Mouse (Mus musculus) brain, adult 2 months (tissue): ENCODE data around the gene Daglb.
"Not testable (repeated sequence)": the region's sequence is repeated elsewhere in the genome, so short reads cannot be mapped to it uniquely, and the experiment has no call there.

Experiments used
- DNase-seq: peaks from one replicate; pipeline ENCODE4 v3.0.0; 2011; ENCODE audit warnings: low read depth, low spot score

Gene Daglb

DNA sequence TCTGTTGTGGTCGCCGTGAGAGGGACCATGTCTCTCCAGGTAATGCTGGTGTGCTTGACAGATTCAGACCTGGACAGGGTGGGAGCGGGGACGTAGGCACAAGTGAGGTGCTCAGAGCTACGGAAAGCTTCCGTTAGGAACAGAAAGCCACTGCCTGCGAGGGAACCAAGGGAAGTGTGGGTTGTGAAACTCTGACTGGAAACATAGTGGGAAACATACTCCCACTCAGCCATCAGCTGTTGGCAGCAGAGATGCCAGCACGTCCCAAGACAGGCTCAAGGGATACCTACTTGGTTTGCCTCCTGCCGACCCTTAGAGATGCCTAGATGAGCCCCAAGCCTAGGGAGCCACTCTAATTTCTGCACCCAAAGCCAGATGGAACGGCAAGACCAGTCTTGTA is 22.8 kb downstream of the Daglb start:
- peak; percentile 48 for DNase-seq

DNA sequence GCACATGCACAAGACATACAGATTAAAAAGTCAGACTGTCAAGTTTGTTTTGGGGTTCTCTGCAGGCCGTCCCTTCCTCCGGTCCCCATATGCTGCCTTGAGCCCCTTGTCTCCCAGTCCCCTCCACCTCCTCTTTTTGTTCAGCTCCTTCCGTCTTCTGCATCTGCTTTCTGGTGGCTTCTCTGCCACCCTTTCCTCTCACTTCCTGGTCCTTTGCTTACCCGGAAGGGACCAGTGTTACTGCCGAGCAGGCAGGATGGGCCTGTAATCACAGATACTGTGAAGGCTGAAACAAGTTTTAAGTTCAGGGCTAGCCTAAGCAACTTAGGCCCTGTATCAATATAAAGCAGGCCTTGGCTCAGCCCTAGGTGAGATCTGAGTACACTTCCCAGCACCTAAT is 23.6 kb downstream of the Daglb start:
- DNase-seq = no peak

DNA sequence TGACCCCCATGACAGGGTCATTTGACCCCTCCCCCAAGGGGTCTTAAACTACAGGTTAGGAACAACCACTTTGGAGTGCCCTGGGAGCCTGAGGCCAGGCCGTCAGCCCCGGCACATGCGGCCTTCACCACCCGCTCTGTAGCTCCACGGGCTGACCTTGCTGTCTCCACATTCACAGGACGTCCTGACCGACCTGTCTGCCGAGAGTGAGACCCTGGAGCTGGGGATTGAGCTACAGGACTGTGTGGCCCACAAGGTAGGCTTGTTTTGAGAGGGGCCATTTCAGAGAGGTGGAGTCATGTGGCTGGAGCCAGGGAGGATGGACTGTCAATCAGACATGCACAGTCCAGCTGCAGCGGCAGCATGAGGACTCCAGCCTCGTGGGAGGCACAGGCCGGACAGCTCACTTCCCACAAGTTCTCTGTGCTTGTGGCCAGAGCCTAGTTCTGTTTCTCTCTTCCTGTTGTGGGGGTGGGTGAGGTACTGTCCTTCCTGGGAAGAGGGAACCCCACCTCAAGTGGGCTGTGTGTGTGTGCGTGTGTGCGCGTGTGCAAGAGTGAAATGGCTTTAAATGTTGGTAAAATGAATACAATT is 25.5 kb downstream of the Daglb start:
- DNase-seq = no peak

DNA sequence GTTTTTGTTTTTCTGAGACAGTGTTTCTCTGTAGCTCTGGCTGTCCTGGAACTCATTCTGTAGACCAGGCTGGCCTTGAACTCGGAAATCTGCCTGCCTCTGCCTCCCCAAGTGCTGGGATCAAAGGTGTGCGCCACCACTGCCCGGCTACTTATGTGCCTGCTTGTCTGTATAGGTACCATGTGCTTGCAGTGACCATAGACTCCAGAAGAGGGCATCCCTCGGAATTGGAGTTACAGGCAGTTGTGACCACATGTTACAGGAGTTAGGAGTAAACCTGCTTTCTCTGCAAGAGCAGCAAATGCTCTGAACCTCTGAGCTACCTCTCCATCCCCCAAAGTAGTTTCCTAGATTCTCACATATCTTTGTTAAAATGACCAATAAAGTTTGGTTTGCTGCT is 27.4 kb downstream of the Daglb start:
- no peak for DNase-seq

DNA sequence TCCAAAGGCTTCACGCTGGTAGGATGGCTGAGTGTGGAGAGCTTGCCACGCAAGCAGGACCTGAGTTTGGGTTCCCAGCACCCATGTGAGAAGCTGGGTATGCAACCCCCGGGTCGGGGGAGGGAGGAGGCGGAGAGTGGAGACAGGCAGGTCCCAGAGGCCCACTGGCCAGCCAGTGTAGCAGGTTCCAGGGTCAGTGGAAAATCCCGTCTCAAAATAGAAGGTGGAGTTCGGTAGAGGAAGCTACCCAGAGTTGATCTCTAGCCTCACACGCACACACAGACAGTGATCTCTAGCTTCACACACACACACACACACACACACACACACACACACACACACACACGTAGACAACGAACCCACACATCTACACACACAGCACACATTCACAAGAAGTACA is 28.8 kb downstream of the Daglb start:
- no peak for DNase-seq

DNA sequence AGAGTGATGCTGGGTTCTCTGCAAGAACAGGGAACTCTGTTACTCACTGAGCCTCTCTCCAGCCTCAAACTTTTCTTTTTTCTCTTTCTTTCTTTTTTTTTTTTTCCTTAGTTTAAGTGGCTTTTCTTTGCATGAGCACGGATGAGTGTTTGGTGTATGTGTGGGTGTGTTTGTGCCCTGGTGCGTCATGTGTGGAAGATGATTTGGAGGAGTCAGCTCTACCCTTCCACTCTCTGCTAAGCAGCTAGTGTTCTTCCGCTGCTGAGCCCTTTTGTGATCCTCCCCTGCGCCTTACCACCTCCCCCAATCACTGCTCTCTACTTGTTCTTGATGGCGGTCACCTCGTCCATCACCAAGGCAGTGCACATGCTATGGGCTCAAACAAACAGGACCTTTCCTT is 31.3 kb downstream of the Daglb start:
- DNase-seq = peak; percentile 67

DNA sequence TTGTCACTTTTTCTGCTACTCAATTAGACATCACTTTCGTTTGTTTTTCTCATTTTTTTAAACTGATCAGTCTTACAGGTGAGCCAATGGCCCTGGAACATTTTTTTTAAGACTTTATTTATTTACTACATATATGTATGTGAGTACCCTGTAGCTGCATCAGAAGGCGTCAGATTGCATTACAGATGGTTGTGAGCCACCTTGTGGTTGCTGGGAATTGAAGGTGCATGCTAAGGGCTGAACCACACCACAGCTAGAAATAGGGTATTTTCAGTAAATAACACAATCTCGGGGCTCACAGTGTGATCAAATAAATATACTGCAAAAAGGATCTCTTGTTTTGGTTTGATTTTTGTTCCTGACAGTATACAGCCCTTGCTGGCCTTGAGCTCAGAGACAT is 33.1 kb downstream of the Daglb start:
- DNase-seq = no peak

DNA sequence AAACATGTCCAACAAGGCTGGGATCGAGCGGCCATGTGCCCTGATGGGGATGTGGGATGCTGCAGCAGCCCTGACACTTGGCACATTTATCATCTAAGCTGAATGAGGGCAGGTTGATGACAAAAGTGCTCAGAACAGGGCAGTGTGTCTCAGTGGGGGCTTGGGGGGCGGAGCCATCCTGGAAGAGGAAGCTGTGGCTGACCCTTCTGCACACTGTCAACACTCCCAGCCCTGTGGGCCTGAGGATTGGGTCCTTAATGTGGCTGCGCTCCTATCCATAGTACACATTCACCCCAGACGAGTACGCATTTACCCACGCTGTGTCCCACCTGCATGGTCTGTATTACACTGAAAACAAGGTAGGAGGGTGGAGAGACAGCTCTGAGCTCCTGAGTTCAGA is 34.8 kb downstream of the Daglb start:
- DNase-seq = no peak

DNA sequence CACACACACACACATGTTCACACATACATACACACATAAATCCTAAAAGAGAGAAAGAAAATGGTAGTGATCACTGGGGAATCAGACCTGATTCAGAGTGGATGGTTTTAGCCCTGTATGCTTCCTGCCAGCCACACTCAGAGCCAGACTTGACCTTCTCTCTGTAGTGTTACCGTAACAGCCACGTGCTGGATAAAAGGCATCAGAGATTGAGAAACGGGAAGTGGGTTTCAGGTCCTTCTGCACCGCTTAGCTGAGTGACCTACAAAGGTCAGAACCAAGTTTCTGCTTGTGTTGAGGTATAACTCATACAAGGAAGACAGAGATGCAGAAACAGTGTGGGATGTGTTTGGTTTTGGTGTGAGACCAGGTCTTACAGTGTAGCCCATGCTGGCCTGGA is 35.3 kb downstream of the Daglb start:
- no peak for DNase-seq

DNA sequence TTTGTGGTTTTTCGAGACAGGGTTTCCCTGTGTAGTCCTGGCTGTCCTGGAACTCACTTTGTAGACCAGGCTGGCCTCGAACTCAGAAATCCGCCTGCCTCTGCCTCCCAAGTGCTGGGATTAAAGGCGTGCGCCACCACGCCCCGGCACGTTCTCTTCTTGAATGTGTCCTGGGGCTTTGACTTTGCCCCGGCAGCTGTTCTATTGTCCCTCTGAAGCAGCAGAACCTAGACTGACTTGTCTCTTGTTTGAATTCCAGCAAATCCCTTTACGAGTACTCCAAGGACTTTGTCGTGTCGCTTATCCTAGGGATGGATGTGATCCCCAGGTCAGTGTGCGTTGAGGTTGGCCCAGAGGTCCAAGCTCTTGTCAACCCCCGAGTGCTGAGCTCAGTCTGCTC is 36.3 kb downstream of the Daglb start:
- DNase-seq = not testable (repeated sequence)

DNA sequence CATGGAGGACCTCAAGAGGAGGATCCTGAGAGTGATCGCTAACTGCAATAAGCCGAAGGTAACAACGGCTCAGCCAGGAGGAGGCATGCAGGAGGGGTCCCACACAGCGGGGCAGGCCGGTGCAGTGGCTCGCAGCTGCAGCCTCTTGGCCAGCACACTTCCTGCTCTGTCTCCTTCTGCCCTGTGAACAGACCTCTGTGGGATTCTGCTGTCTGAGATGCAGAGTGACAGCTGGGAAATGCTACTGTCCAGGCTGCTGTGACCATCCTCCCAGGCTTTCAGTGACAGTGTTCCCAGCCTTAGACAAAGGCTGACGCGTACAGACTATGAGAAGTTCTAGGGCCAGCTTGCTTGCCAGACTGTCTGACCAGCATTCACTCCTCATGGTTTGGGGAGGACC is 36.8 kb downstream of the Daglb start:
- DNase-seq = no peak

DNA sequence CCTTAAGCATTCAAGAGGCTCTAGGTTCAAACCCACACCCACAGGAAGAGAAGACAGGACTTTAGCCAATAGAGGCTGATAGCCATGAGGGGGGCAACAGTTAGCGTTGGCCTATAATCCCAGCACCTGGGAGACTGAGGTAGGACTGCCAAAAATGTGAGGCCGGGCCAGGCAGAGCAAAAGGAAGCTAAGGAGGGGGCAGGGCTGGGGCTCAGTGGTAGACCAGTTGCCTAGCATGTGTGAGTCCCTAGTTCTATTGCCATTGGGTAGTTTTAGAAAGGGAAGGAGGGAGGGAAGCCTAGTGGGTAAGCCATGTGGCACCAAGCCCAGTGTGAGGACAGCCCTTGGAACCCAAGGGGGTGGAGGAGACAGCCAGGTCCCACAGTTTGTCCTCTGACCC is 37.3 kb downstream of the Daglb start:
- no peak for DNase-seq

DNA sequence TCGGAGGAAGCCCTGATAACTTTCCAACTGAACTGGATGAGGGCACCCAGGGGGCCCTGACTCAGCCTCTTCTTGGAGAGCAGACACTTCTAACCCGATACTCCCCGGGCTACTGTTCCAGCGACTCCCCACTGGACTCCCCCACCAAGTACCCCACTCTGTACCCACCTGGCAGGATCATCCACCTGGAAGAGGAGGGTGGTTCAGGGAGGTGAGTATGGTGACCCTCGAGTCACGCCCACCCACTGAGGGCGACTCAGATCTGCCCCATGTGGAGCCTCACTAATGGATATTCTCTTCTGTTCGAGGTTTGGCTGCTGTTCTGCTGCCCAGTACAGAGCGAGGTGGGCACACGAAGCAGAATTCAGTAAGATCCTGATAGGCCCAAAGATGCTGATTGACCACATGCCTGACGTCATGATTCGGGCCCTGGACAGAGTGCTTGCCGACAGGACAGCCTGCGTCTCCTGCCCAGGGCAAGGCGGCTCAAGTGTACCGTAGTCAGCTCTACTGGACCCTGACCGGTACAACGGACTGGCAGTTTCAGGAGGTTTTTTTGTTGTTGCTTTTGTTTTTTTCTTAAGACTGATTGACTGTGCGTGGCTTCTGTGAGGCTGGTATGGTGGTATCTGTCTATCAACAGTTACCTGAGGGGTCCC is 38.6 kb downstream of the Daglb start:
- no peak for DNase-seq

DNA sequence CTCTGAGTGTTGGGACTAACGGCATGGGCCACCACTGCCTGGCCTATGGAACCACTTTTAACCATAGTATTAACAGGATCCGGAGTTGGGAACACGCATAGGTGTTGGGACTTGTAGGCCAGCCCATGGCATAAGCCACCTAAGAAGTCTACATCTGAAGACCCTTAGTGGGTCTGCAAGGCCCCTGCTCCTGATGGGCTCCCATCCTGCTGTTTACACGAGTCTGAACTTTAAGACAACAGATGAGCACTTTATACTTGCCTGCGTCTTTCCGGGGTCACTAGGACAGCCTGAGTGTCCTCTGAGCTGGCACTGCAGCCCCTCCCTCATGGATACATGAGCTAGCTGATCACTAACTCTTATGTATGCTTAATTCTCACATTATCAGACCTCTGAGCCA is 39.4 kb downstream of the Daglb start:
- DNase-seq = no peak

DNA sequence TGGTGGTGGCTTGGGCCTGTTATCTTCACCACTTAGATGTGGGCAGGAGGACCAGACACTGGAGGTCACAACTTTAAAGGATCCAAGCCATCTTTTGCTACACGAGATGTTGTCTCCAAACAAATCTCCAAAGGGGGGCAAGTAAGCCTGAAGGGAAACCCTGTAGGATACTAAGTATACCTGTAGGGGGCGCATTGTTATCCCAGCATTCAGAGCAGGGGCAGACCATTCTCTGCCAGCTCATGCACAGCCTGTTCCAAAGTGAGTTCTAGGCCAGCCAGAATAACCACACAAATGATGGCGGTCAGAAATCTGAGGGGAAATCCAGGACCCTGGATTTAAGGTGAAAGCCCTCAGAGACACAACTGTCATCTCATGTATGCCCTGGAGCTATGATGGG is 40.1 kb downstream of the Daglb start:
- peak; percentile 44 for DNase-seq

DNA sequence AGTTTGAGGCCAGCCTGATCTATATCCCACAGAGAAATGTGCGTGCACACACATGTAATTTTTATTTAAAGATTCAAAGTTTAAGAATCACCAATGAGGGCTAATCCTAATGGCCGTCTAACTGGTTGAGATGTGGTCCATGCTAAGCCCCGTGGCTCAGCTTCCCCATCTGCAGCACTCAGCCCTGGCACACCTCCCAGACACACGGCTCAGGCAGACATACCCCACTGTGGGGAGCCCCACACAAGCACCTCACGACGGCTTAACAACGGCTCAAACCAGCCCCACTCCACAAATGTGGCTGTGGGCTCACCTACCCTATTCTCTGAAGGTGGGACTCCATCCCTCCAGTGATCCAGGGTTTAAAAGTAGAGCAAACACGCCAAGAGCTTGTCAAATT is 40.7 kb downstream of the Daglb start:
- DNase-seq = no peak

DNA sequence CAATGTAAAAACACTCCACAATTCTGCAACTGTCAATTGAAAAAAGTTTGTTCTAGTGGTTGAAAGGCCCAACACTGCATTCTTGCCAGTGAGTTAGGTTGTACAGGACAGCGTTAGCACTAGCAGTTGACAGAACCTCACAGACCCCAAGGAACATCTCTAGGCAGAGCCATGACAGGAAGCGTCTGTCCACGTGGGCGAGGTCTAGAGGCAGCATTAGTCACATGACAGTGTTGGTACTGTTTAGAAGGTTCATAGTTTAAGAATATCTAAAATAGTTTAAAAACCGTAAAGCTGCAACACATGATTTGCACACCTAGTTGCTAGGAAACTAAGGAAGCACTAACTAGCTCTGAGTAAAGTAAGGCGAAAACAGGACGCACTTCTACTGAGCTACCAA is 41.2 kb downstream of the Daglb start:
- DNase-seq = no peak

DNA sequence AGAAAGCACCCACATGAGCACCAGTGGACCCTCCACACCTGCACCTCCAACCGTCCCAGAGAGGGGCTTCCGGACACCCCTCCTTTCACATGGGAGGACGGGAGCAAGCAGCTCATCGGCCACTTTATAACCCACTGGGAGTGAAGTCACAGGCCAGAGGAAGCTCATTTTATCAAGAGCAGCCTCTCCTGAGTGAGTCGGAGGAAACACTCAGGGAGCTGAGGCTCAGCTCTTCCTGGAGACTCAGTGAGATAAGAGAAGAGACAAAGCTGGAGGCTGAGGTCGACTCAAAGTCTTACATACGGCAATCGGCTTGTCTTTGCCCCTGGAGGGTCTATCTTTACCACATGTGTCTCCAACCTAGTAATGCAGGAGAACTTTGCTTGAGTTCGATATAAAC is 44.9 kb downstream of the Daglb start:
- no peak for DNase-seq

DNA sequence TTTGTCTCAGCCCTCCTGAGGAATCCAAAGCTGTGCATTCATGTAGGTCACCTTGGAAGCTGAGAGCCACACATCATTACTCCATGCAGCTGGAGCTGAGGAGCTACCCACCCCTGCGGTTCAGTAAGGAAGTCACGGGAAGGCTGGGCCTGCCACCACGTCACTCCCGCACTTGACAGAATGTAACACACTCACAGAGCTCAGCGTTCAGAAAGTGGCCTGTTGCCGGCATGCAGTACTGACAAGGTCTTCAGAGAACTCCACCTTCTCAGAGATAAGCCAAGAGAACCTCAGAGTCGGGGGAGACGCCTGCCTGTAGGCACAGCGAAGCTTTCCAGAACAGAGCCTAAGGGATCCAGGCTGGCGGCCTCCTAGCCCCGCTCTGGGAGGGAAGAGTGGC is 45.4 kb downstream of the Daglb start:
- DNase-seq = peak; percentile 50

DNA sequence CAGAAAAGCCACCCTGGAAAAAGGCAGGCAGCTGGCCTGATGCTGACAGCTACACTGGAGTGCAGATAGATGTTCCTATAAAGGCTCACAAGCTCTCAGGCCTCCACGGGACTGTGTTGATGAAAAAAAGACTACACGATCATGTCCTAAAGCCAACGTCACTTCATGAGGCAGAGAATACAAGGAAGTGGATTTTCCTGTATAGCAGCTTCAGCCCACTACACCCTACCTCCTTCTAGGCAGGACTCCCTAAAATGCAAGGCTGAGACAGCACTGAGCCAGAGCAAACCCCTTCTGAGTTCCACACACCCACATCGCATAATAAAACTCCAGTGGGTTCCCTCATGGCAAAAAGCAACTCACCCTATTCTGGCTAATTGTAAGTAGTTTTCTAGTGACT is 47.2 kb downstream of the Daglb start:
- DNase-seq = no peak

DNA sequence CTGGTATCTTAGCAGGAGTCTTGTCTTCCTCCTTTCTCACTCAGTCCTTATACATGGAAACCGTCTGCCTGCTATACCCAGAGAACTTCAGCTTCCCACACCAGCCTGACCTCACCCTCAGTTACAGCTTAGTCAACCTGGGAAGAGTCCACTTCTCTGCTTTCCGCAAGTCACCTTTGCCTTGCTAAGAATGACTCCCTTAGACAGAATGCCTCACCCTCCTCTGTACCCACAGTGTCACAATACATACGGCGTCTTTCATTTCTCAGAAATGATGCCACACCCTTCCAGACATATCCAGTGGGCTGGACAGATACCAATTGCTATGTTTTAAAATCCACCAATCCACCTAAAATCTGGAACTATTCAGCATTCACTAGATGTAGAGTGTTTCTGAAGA is 47.9 kb downstream of the Daglb start:
- no peak for DNase-seq

DNA sequence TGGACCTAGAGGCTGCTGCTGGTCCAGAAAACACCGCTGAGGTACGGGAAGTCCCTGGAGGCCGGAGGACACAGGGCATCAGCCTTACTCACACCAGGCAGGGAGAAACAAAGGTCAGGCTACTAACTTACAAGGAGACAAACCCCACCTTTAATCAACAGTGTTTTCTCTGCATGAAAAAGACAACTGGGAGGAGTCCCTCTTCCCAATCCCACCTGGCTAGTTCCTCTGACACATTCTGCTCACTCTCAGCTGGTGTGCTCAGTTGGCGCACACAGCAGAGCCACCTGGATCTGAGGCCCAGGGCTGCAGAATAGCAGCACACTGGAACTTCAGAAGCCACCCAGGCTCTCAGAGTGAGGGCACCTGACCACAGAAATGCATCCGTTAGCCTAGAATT is 50.5 kb downstream of the Daglb start:
- DNase-seq = no peak

DNA sequence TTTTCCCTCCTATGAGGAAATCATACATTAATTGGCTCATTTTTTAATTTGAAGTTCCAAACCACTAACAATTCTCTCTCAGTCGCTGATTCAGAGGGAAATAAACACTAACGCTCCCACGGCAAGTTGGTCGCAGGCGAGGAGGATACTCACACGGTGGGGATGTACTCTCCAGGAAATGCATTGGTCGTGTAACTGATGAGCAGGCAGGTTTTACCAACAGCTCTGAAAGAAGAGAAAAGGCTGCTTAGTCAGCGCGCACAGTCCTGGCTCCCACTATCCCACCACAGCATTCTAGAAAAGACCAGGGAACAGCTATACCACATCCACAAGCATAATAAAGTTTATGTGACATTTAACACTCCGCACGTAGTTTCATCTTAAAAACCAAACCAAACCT is 52.6 kb downstream of the Daglb start:
- DNase-seq = no peak

DNA sequence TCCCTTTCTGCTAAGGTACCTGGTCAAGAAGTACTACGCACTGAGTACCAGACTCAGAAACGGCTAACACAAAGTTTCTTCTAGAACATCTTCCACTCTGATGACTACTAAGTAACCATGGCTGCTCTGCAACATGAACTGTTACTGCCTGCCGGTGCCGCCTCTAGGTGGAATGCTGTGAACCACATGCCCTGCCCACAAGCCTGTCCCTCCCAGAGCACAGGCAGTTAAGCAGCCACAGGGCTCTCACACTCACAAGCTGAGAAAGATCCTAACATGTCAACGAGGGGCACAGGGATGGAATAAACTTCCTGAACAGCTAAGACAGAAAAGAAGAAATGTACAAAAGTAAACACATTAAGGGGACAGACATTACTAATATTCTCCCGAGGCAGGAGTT is 53.1 kb downstream of the Daglb start:
- DNase-seq = no peak
